Mouse (Mus musculus) brown adipose tissue, adult 24 weeks (tissue): Measurements from ENCODE around the gene Ak8. TPM values are rescaled to one million over a fixed set of nuclear protein-coding genes. Genes with fewer than 3 reads are reported as not detected.

Experiments used
- H3K27ac ChIP-seq: fragments of 200-500 bp; replicated peaks from 2 replicates; pipeline ENCODE4 v1.5.1; 2012; ENCODE audit warnings: low read depth, mild to moderate bottlenecking, low read length
- H3K4me1 ChIP-seq: fragments of 200-500 bp; 2 replicates; pipeline ENCODE4 v1.6.1; 2012; ENCODE audit warnings: low read length, mixed read lengths; ENCODE audit not compliant: control insufficient read depth, insufficient read depth, insufficient read length
- H3K4me3 ChIP-seq: fragments of 200-500 bp; 2 replicates; pipeline ENCODE4 v1.5.1; 2012; ENCODE audit warnings: low read depth, mild to moderate bottlenecking, low read length, moderate library complexity; ENCODE audit not compliant: insufficient read depth
- polyA plus RNA-seq: library from polyadenylated mRNA; stranded (reverse); fragments of >200 nt; gene quantifications from 2 replicates; pipeline ENCODE4 v1.2.4, GENCODE M21; 2012; ENCODE audit not compliant: missing spikeins, insufficient read depth, insufficient read length

The Ak8 gene
- polyA plus RNA-seq, 1 experiment: not detected

GRCm38 (mm10) chr2:28701646-28702262 lies 1.8 kb downstream of the Ak8 start:
- no peak overlapping the region for H3K4me3 ChIP-seq
- peaks cover 4% of the 10 kb centered on the region for H3K4me1 ChIP-seq
- H3K27ac ChIP-seq: no peak overlapping the region

GRCm38 (mm10) chr2:28706106-28706636 lies 6.2 kb downstream of the Ak8 start:
- Histone ChIP-seq H3K27ac (no peak overlapping the region), H3K4me1 (no peaks in the 10 kb centered on the region), H3K4me3 (no peak overlapping the region)

- Histone ChIP-seq H3K4me1 (no peaks in the 10 kb centered on the region), H3K27ac (no peak overlapping the region), H3K4me3 (no peak overlapping the region)
These were observed 6.8 kb downstream of the Ak8 start for GRCm38 (mm10) chr2:28706787-28707186.

GRCm38 (mm10) chr2:28713036-28713435 lies 13.1 kb downstream of the Ak8 start:
- Histone ChIP-seq H3K27ac (no peak overlapping the region), H3K4me1 (no peaks in the 10 kb centered on the region)

GRCm38 (mm10) chr2:28722419-28722818 lies 22.5 kb downstream of the Ak8 start:
- no peak overlapping the region for H3K27ac ChIP-seq
- H3K4me1 ChIP-seq: no peaks in the 10 kb centered on the region
- no peak overlapping the region for H3K4me3 ChIP-seq

More at GRCm38 (mm10) chr2:28713036-28713435, 13.1 kb downstream of the Ak8 start:
- no peak overlapping the region for H3K4me3 ChIP-seq

GRCm38 (mm10) chr2:28723912-28724311 lies 23.9 kb downstream of the Ak8 start:
- Histone ChIP-seq H3K4me1 (no peaks in the 10 kb centered on the region), H3K27ac (no peak overlapping the region), H3K4me3 (no peak overlapping the region)

- no peak overlapping the region for H3K4me3 ChIP-seq
- H3K4me1 ChIP-seq: no peaks in the 10 kb centered on the region
- H3K27ac ChIP-seq: no peak overlapping the region
These were observed 27.9 kb downstream of the Ak8 start for GRCm38 (mm10) chr2:28727786-28728404.

GRCm38 (mm10) chr2:28730676-28731075 lies 30.7 kb downstream of the Ak8 start:
- Histone ChIP-seq H3K4me3 (no peak overlapping the region), H3K27ac (no peak overlapping the region), H3K4me1 (no peaks in the 10 kb centered on the region)

GRCm38 (mm10) chr2:28737112-28737511 lies 37.1 kb downstream of the Ak8 start:
- no peak overlapping the region for H3K27ac ChIP-seq
- H3K4me1 ChIP-seq: no peaks in the 10 kb centered on the region
- H3K4me3 ChIP-seq: no peak overlapping the region

- Histone ChIP-seq H3K27ac (no peak overlapping the region), H3K4me1 (no peaks in the 10 kb centered on the region), H3K4me3 (no peak overlapping the region)
These were observed 40.2 kb downstream of the Ak8 start for GRCm38 (mm10) chr2:28740159-28740558.

- H3K27ac ChIP-seq: no peak overlapping the region
- no peak overlapping the region for H3K4me3 ChIP-seq
- H3K4me1 ChIP-seq: no peaks in the 10 kb centered on the region
These were observed 42.7 kb downstream of the Ak8 start for GRCm38 (mm10) chr2:28742701-28743100.

- Histone ChIP-seq H3K27ac (no peak overlapping the region), H3K4me1 (no peaks in the 10 kb centered on the region), H3K4me3 (no peak overlapping the region)
These were observed 46.8 kb downstream of the Ak8 start for GRCm38 (mm10) chr2:28746682-28747332.

- Histone ChIP-seq H3K4me1 (no peaks in the 10 kb centered on the region), H3K27ac (no peak overlapping the region), H3K4me3 (no peak overlapping the region)
These were observed 47.7 kb downstream of the Ak8 start for GRCm38 (mm10) chr2:28747705-28748104.

- H3K4me1 ChIP-seq: no peaks in the 10 kb centered on the region
- no peak overlapping the region for H3K27ac ChIP-seq
- 0 out of 2 replicates have a peak overlapping the region, but pooled peaks have one; percentile 4 for H3K4me3 ChIP-seq
These were observed 51.2 kb downstream of the Ak8 start for GRCm38 (mm10) chr2:28751186-28751585.

GRCm38 (mm10) chr2:28751658-28752057 lies 51.7 kb downstream of the Ak8 start:
- Histone ChIP-seq H3K27ac (no peak overlapping the region), H3K4me3 (0 out of 2 replicates have a peak overlapping the region, but pooled peaks have one; percentile 4)

More at GRCm38 (mm10) chr2:28751658-28752057, 51.7 kb downstream of the Ak8 start:
- no peaks in the 10 kb centered on the region for H3K4me1 ChIP-seq
